Mouse (Mus musculus) C2C12 (cell line): Measurements from ENCODE around the gene Asmt.

Experiments
- CEBPB ChIP-seq: IDR thresholded peaks from one replicate; pipeline ENCODE4 v1.6.1; 2011; ENCODE audit warnings: low read depth, mild to moderate bottlenecking, control low read depth, moderate library complexity
- CTCF ChIP-seq: IDR thresholded peaks from one replicate; pipeline ENCODE4 v1.5.1; 2011; ENCODE audit not compliant: control insufficient read depth, insufficient read depth, insufficient read length
- MAX ChIP-seq: IDR thresholded peaks from one replicate; pipeline ENCODE4 v1.6.1; 2011; ENCODE audit warnings: mild to moderate bottlenecking, control low read depth
- MYOD1 ChIP-seq: IDR thresholded peaks from one replicate; pipeline ENCODE4 v1.6.1; 2011; ENCODE audit warnings: low read depth; ENCODE audit not compliant: control insufficient read depth, insufficient read length
- MYOG ChIP-seq: IDR thresholded peaks from one replicate; pipeline ENCODE4 v1.6.1; 2011; ENCODE audit not compliant: control insufficient read depth, insufficient read length; ENCODE audit errors: extremely low read depth
- USF1 ChIP-seq: IDR thresholded peaks from one replicate; pipeline ENCODE4 v1.6.1; 2011; ENCODE audit warnings: low read depth, mild to moderate bottlenecking, control low read depth, moderate library complexity

DNA sequence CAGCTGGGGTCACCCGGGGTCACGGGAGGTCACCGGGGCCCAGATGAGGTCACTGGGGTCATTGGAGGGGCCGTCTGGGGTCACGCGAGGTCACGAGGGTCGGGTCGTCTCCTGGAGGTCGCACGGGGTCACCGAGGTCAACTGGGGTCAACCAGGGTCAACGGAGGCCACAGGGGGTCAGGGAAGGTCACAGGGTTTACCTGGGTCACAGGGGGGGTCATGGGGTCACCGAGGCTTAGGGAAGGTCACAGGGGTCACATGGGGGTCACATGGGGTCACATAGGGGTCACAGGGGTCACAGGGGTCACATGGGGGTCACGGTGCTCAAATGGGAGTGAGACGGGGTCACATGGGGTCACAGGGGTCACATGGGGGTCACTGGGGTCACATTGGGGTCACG lies 4.8 kb downstream of the Asmt start:
- TF ChIP-seq CTCF (no peak), MAX (no peak), MYOG (no peak), CEBPB (no peak), MYOD1 (no peak), USF1 (no peak)
